Mouse (Mus musculus) cerebellum, adult 9-10 months (tissue): Measurements from ENCODE around the gene Uba5.
A peak's percentile ranks its signal among the peaks of the same experiment; 100 is the strongest.

ENCODE experiments used
- DNase-seq: peaks from one replicate; pipeline ENCODE4 v3.0.0; 2022

The Uba5 gene

GRCm38 (mm10) chr9:104062430-104063243 is at the start of gene Uba5:
TSS of gene Uba5 (minus strand) at chr9:104063134.
- DNase-seq: peak; percentile 30

GRCm38 (mm10) chr9:104109151-104109550 is 46.2 kb upstream of the Uba5 start:
- DNase-seq: no peak

GRCm38 (mm10) chr9:104108571-104109143 is 45.7 kb upstream of the Uba5 start:
- no peak for DNase-seq

GRCm38 (mm10) chr9:104107482-104107881 is 44.5 kb upstream of the Uba5 start:
- DNase-seq: no peak

- DNase-seq: no peak
Measured at GRCm38 (mm10) chr9:104106930-104107329, 44.0 kb upstream of the Uba5 start.

- DNase-seq: no peak
Measured at GRCm38 (mm10) chr9:104104986-104105385, 42.1 kb upstream of the Uba5 start.

GRCm38 (mm10) chr9:104102901-104103300 is 40.0 kb upstream of the Uba5 start:
- peak; percentile 28 for DNase-seq

- DNase-seq: no peak
Measured at GRCm38 (mm10) chr9:104102301-104102700, 39.4 kb upstream of the Uba5 start.

- DNase-seq: no peak
Measured at GRCm38 (mm10) chr9:104101458-104101857, 38.5 kb upstream of the Uba5 start.

GRCm38 (mm10) chr9:104100822-104101221 is 37.9 kb upstream of the Uba5 start:
- no peak for DNase-seq

GRCm38 (mm10) chr9:104099060-104099459 is 36.1 kb upstream of the Uba5 start:
- no peak for DNase-seq

GRCm38 (mm10) chr9:104098256-104098655 is 35.3 kb upstream of the Uba5 start:
- DNase-seq: no peak

GRCm38 (mm10) chr9:104092945-104093344 is 30.0 kb upstream of the Uba5 start:
- no peak for DNase-seq

- DNase-seq: no peak
Measured at GRCm38 (mm10) chr9:104088555-104088954, 25.6 kb upstream of the Uba5 start.

GRCm38 (mm10) chr9:104085730-104086429 is 22.9 kb upstream of the Uba5 start:
- DNase-seq: no peak

GRCm38 (mm10) chr9:104080038-104080437 is 17.1 kb upstream of the Uba5 start:
- no peak for DNase-seq

- peak; percentile 24 for DNase-seq
Measured at GRCm38 (mm10) chr9:104079379-104079778, 16.4 kb upstream of the Uba5 start.

- no peak for DNase-seq
Measured at GRCm38 (mm10) chr9:104078780-104079179, 15.8 kb upstream of the Uba5 start.

- DNase-seq: peak; percentile 18
Measured at GRCm38 (mm10) chr9:104075808-104076207, 12.9 kb upstream of the Uba5 start.

GRCm38 (mm10) chr9:104070863-104071604 is 8.1 kb upstream of the Uba5 start:
- DNase-seq: no peak

GRCm38 (mm10) chr9:104070241-104070640 is 7.3 kb upstream of the Uba5 start:
- DNase-seq: no peak

GRCm38 (mm10) chr9:104064571-104064970 is 1.6 kb upstream of the Uba5 start:
- DNase-seq: peak; percentile 18
